Mouse (Mus musculus) yolk sac, embryonic 10.5 days (tissue): ENCODE measurements at regions not wholly inside any gene's neighbourhood (a gene's known extent, or its start where the extent isn't known, plus 50 kb on each side); places are given as distances from the start of the nearest gene placed in this dataset.
A peak's percentile ranks its signal among the peaks of the same experiment; 100 is the strongest.

Source experiments
- DNase-seq: peaks from one replicate; pipeline ENCODE4 v3.0.0-alpha.2; 2017; ENCODE audit warnings: low spot score

DNA sequence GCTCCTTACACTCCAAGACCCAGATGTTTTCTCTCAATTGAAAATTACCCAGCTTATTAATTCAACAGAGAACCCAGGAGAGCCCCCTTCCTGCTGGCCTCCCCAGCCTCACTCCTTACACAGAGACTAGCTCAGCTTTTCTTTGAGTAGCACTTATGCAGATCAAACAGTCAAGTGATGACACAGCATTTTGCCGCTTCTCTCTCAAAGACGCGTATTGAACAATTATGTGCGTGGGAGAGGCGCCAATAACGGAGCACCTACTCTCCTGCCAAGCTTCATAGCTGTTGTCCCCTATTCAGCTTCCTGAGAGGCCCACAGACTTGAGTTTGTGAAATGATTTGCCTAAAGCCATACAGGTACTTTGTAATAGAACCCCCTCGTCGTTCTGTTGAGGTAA lies 428.5 kb downstream of the Fut8 start:
- DNase-seq: no peak

DNA sequence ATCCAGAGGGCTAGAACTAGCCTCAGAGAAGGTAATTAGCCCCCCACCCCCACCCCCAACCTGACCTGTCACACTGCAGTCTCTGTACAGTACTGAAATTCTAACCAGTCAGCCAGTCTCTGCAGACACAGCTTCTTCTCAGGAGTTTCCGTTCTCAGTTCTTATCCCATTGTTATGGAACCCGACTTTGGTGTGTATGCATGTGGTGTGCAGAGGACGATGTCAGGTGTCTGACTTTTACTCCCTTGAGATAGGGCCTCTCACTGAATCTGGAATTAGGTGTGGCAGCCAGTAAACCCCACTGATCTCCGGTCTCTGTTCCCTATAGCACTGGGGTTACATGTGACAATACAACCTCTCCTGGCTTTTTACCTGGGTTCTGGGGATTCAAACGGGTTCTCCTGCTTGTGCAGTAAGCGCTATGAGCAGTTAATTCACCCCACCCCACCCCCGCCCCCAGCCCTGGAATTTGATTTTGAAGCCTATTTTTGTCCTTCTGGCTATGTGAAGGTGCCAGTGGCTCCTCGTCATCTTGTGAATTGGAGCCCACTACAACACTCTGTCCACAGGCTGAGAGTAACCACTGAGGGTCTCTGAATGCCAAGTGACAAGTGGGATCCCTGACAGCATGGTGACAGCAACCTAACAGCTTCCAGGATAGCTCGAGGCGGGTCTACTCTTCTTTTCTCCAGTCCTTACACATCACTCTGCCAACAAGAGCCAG lies 429.4 kb downstream of the Fut8 start:
- no peak for DNase-seq

DNA sequence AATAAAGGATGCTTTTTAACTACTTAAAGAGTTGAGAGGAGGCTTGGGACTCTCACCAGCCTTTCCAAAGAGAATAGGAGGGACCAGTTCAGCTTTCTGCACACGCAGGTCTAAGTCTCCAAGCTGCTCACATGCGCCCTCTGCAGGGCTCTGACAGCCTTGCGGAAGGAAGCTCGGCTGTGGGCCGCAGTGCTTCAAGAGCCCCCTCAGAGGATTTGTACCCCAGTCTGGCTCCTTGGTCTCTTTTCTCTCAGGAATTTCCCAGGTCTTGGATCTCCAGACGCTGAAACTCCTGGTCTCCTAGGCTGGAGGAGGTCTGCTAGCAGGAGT lies 429.9 kb downstream of the Fut8 start:
- DNase-seq: peak; percentile 45

DNA sequence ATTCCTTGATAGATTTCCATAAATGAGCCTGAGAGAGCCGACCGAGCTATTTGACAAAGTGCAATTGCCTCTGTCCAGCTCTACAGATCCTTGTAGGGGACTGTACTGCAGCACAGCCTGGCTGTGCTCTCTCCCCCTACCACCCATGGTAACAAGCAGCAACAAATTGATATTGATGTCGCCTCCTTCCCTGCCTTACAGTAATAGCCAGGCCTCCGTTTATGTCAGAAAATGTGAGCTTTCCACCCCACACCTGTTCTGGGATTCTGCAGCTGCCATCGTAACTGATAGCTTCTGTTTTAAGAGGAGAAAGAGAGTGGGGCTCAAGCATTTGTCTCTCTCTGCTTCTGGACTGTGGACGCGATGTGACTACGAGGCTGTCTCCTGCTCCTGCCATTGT lies 432.6 kb downstream of the Fut8 start:
- no peak for DNase-seq

DNA sequence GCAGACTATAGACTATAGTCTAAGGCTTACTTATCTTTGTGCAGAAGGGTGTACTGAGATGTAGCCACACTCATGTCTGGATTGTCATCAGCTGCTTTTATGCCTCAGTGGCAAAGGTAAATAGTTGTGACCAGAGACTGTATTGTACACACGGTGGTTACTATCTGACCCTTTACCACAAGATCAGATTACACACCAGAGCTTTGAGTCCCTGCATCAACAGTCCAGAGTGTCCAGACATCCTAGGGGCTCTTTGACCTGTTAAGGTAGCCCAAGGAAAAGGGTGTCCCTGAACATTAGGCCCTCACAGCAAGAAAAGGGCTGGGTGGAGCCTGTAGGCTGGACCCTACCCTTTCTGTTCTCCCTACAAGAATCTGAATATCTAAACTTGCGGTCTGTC lies 436.4 kb downstream of the Fut8 start:
- DNase-seq: no peak

DNA sequence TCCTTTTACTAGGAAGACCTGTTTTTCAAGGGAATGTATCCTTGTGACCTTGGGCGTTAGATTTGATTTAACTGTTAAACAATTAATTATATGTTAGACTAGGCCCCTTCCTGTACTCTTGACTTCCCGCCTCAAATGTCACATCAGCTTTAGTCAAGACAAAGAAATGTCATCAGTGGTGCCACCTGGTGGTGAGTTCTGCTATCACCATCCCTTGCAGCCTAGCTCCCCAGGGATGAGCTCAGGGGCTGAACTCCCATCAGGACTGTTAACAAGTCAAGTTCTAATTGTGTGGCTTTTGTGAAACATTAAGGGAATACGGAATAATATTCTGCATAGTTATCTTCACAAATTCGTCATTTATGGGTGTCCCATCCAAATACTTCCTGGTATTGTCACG lies 436.8 kb downstream of the Fut8 start:
- no peak for DNase-seq

DNA sequence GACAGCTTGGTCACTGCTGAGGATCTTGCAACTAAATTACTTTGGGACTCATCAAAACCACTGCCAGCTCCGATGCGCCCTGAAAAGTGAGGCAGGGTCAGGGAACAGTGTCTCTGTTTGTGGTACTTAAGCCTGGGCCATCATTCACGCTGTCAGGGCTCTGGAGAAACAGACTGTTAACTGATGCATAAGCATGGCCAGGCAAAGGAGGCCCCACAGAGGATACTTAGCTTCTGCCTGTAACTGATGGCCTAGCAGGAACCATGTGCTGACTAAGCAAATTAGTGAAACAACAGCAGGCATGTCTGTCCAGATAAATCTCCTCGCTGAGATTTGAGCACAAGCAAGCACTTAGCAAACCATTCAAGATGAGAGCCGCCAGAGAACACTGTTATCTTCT lies 440.1 kb downstream of the Fut8 start:
- peak; percentile 41 for DNase-seq

DNA sequence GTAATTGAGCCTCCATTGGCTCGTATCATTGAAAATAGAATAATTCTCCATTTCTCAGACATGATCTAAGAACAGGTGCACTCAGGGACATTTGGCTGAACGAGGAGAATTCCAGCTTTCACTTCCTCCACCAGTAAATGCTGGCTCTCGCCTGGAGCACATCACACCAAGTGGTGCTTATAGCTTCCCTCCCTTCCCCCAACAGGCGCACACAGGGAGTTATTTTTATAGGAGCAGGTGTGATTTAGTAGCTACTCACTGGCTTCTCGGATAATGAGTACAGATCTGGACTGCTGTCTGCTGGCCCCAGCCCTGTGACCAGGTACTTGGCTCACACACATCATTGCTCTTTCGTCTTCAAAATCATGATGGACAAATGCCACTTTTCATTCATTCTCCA lies 456.2 kb downstream of the Fut8 start:
- no peak for DNase-seq

DNA sequence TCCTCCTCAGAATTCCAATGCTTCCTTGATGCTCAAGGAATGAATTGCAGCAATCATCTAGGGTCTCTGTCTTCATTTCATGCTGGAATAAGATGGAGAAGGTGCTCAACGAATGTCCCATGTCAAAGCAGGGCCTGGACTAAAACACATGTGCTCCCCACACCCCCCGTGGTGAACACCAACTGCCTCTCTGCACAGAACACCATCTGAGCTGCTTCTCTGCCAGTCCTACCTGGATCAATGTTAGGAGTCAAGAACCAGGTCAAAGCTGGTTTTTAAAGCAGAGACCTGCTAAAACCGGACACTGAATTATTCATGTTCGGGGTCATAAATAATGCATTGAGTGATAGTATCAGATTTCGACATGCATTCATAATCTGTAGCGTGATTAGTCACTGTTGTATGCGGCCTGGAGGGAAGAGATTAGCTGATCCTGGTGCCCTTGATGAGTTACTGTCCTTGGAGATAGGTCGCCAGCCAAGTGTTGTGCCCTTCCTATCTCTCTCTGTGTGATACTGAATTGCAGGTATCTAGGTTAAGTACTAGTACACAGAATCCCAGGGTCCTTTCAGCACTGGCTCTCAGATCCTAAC lies 458.2 kb downstream of the Fut8 start:
- no peak for DNase-seq

DNA sequence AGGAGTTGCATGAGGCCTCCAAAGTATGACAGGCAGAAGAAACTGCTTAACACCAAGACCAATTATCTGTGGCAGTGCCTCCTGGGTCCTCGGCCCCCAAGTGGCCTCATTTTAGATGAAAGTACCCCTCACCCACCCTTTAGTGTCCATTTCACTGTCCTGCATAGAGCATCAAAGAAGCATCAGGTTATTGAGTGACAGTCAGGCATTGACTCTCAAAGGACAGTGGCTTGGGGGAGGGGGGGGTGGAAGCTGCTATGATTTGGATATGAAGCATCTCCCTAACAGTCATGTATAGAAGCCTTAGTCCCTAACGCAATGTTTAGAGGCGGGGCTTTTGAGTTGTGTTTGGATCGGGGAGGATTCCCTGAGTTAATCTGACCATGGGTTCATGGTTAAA lies 458.7 kb downstream of the Fut8 start:
- no peak for DNase-seq

DNA sequence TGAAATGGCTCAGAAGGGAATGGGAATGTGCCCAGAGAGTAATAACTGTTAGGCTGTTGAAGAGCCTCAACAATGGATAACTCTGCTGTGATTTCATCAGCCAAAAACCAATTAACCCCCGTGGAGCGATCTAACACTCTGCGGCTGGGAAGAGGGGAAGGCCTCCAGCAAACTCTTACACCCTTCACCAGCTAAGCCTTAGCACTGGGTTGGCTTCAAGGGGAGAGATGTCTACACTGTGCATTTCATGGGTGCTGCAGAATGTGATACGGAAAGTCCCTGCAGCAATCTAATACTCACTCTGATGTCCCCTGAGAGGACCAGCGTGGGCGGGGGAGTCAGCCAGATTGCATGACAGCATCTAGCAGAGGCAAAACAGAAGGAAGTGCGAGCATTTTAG lies 460.2 kb downstream of the Fut8 start:
- no peak for DNase-seq

DNA sequence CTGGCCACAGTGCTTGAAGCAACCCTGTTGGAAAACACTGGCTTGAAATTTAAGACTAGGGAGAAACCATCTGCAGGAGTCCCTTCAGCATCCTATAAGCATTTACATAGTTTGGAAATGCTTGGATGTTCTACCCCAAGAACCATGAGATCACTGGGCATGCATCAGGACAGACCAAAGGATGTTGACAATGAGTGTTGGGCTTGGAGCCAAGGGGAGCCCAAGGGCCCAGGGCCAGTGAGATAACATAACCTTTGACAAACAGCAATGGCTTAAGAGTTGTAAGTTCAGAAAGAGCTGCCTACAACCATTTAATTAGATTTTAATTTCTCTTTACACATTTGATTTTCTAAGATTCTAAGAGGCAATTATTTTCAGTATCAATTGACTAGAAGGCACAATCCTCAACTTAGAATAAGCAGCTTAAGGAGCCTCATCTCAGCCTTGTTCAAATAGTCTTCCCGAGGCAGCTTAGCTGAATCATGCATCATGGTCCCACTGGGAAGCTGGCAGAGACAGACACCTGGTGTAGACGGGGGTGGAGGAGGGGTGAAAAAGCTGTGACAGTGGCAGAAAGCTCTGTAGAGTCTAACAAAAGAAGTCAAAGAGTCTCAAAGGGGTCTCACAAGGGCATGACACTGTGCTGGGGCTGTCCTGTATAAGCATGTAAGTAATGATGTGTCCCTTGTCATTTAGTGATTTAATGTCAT lies 462.1 kb downstream of the Fut8 start:
- no peak for DNase-seq

DNA sequence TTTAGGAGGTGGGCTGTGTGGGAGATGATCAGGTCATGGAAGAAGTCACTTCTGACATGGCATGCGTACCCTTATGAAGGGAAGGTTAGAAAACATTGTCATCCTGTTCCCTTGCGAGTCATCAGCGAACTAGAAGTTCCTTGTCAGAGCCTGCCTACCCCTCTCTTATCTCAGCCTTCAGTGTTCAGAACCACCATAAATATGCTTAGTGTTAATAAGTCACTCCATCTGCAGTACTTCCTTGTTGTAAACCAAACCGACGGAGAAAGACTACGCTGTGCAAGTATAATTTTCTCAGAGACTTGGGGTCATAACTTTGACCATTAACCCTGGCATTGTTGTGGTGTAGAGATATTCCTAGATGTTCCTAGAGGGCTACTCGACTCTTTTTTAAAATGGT lies 477.6 kb downstream of the Fut8 start:
- DNase-seq: no peak

DNA sequence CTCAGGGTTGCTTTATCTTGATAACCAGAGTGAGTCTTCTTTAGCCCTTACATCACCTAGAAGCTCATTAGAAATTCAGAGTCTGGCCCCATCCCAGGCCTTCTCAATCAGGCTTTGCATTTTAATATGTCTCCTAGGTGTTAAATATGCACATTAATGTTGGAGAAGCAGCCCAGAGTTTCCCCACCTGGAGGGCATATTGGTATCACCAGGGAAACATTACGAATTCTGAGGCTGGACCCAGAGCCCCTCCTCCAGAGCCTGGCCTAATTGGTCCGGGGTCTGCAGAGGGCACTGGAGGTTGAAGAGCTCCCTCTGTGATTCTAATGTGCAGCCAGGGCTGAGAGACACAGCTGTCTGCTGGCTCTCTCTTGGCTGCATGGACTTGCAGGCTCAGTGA lies 478.1 kb downstream of the Fut8 start:
- DNase-seq: no peak

DNA sequence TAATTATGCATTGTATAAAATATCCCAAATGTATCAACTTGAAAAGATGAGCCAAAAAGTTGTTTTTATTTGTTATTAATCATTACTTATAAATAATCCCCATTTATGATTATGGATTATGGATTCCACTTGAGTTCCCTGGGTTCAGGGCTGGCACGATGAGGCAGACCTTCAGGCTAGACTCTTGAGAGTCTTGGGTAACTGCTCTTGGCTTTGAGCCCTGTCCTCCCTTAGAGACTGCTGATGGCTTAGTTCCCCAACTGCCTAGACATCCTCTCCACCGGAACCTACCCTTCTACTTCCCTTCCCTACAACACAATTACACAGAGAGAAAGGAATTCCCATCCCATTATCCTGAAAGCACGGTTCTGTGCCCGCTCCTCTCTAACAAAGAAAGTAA lies 466.3 kb upstream of the Gm6657 start:
- no peak for DNase-seq

DNA sequence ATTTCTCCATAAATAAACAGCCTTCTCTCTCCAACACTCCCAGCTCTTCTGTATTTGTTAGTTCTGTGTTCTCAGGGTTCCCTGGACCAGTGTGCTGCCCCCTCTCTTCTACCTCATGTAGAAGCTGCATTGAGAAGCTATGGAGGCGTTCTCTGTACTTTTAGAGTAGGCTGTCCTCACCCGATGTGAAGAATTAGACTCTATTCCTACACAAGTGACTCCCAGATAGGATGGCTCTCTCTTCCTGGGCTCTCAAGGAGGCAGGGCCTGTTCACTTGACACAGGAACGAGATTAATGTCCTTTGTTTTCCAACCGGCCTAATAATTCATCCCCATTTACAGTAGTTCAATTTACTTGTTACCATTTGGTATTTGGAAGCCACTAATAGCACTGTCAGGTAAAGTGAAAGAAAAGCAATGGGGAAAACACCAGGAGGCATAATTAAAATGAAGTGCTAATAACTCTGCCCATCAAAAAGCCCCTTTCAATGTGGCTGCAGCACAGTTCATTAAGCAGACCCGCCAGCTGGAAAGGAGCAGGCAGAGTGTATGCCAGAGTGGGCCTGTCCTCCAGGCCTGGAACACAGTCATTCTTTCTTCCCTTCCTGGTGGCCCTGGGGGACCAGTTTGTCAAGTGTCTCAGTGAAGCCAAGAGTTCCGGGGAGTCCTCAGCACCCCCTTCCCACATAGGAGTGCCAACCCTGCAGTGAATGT lies 454.8 kb upstream of the Gm6657 start:
- DNase-seq: no peak

DNA sequence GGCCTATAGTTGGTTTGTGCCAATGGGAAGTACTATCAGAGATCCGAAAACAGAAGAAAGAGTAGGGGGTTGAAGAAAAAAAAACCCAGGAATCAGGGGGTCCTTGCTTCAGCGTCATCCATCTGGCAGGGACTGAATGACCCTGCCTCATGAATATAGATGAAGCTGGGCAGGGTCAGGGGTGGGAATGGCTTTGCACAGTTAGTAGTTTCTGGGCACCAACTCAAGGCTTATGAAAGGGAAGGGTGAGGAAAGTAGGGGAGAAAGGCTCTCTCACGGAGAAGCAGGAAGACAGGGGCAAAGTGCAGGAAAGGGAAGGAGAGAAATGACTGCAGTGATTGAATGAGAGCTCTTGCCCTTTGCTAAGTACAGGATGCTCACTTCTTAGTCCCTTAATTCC lies 451.3 kb upstream of the Gm6657 start:
- DNase-seq: no peak

DNA sequence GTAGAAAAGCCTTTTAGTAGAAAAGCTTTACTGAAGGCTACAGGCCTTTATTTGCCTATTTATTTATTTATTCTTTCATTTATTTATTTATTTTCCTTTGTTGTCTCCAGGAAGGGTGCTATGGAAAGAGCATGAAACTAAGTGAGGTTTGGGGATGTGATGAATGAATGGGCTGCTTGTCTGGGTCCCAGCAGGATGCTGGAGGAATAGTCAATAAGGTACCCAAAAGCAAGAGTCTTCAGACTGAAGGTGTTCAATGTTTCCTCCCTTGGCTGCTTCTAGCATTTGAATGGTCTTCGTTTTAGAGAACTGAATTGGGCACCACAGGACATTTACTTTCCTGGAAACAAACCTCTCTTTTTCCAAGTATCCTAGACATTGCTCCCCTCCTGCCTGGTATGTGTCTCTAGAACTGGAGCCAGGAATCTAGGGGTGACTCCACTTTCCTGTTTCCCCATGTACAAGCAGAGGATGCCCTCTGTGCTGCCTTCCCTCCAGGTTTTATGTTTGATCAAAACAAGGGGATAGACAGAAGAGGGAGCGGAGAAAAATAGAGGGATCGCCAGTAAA lies 444.5 kb upstream of the Gm6657 start:
- no peak for DNase-seq

DNA sequence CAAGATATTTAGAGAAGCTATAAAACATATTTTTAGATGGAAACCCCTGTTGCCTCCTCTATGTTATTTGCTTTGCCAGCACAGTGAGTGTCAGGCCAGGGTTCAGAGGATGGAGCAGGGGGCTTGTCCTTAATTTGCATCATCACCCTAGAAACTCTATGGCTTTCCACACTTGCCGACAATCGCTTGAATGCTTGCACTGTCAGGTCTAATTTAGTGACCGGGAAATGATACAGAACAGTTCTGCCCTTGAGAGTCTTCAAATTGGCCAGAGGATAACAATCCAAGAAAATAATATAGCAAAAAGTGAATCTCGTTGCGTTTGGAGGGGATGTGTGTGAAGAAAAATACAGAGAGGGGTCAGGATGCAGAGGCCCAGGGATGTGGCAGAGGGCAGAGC lies 441.9 kb upstream of the Gm6657 start:
- no peak for DNase-seq

DNA sequence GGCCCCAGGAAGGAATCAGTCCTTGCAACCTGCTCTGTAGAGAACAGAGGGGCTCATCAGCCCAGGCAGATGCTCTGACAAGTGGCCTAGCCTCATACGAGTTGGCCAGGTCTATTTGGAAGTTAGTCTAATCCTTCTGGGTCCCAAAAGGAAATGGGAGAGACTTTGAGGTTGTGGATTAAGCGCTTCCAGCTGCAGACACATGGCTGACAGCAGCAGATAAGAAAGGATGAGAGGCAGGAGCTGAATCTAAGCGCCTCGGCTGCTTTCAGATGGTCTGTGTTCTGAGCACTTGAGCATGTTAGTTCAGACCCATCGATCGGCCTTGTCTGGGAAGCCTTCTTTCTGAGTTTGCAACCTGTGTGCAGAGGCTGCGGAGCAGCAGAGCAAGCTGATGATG lies 438.0 kb upstream of the Gm6657 start:
- no peak for DNase-seq

DNA sequence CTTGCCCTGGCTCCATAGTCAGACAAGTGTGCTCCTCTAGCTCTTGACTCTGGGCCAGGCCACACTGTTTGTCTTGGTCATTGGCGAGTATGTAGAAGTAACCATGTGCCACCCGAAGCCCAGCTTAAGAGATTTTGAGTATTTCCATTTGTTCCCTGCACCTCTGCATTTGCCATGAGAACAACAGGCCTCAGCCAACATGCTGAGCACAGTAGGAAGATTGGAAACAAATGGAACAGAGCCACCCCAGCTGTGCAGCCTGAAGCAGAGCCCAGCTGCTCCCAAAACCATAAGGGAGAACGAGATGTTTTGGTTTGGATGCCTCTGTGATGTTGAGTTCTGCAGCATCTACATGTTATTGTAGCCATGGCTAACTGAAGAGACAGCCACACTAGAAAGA lies 433.1 kb upstream of the Gm6657 start:
- no peak for DNase-seq

DNA sequence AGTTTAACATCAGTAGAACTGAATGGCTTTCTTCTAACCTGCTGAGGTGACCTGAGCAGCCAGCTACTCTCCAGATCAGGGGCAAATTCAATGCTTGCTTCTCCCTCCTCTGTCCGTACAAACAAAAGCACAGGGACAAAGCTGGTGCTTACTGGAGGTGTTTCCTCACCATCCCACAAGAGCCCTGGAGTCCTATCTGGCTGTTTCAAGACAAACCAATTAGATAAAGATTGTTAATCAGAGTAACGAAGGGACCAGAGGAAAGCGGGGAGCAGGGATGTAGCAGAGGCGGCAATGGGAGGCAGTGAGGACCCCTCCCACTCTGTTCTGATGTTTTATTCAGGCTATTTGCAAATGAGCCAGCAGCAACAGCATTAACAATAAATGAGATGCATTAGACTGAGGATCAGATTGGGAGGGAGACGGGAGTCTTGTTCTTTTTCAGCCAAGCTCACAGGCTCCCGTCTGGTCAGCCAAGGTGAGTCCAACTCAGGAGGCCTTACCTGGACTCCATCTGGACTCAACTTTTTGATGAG lies 418.0 kb upstream of the Gm6657 start:
- no peak for DNase-seq

DNA sequence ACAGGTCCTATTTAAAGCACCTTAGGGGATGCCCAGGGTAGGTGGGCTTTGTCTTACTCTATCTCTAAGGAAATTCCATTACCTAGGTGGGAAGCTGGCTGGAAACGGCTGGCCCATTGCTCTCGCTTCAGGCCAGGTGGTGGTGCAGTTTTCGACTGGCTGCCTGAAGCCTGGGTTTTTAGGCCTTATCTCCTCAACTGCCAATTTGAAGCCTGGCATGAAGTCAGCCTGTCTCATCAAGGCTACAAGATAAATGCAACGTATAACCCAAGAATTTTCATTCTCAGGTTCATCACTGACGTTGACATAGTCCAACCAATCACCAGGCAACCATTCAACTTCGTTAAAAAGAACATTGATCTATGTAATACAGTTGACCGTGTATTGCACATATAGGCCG lies 417.3 kb upstream of the Gm6657 start:
- DNase-seq: no peak
